Mouse (Mus musculus) hindbrain, embryonic 11.5 days (tissue): ENCODE measurements around the gene Tbc1d8. TPM values are rescaled to one million over a fixed set of nuclear protein-coding genes. Genes with fewer than 3 reads are reported as not detected.

Experiments used
- ATAC-seq: fragments of 200-750 bp; cut with Nextera tagmentation; 2 replicates; pipeline ENCODE4 v1.8.0; 2017; ENCODE audit warnings: mild to moderate bottlenecking, moderate TSS enrichment, moderate library complexity; ENCODE audit not compliant: low FRiP score
- DNase-seq: peaks from one replicate; pipeline ENCODE4 v3.0.0-alpha.2; 2015; ENCODE audit warnings: low spot score
- H3K27ac ChIP-seq: fragments of 300-500 bp; sonication (generic); 2 replicates; pipeline ENCODE4 v1.5.1; 2014; ENCODE audit warnings: mild to moderate bottlenecking, low read depth, low read length
- H3K27me3 ChIP-seq: fragments of 300-500 bp; sonication (generic); 2 replicates; pipeline ENCODE4 v1.6.1; 2014; ENCODE audit warnings: mild to moderate bottlenecking, low read length, moderate library complexity, mixed read lengths; ENCODE audit not compliant: control insufficient read depth, insufficient read depth
- H3K36me3 ChIP-seq: fragments of 300-500 bp; sonication (generic); 2 replicates; pipeline ENCODE4 v1.6.1; 2014; ENCODE audit warnings: mild to moderate bottlenecking, low read length, moderate library complexity, mixed read lengths; ENCODE audit not compliant: control insufficient read depth, insufficient read depth
- H3K4me1 ChIP-seq: fragments of 300-500 bp; sonication (generic); replicated peaks from 2 replicates; pipeline ENCODE4 v1.6.1; 2014; ENCODE audit warnings: low read length, mixed read lengths; ENCODE audit not compliant: control insufficient read depth, insufficient read depth
- H3K4me2 ChIP-seq: fragments of 300-500 bp; sonication (generic); replicated peaks from 2 replicates; pipeline ENCODE4 v1.6.1; 2014; ENCODE audit warnings: mild to moderate bottlenecking, low read depth, low read length
- H3K4me3 ChIP-seq: fragments of 300-500 bp; sonication (generic); 2 replicates; pipeline ENCODE4 v1.5.1; 2014; ENCODE audit warnings: low read depth, low read length
- H3K9ac ChIP-seq: fragments of 300-500 bp; sonication (generic); 2 replicates; pipeline ENCODE4 v1.6.1; 2014; ENCODE audit warnings: low read depth, low read length
- H3K9me3 ChIP-seq: fragments of 300-500 bp; sonication (generic); 2 replicates; pipeline ENCODE4 v1.6.1; 2016; ENCODE audit warnings: low read length; ENCODE audit not compliant: control insufficient read depth
- WGBS: fragments of 180-500 bp; shearing (Covaris S2); extraction: QIAGEN DNeasy Blood & Tissue Kit; methylation state at CpG from one replicate; pipeline ENCODE4 v1.1.7; 2014; 5-methylcytosine and 5-hydroxymethylcytosine counted together
- polyA plus RNA-seq: library from polyadenylated mRNA; unstranded; fragments of >200 nt; fragmentation: Nextera tagmentation; extraction: Ambion mirVana; gene quantifications from 2 replicates; pipeline ENCODE4 v1.2.1, GENCODE M21; 2014

Tbc1d8 gene
- polyA plus RNA-seq, 1 experiment from 2014 or later = 5.3 TPM

DNA sequence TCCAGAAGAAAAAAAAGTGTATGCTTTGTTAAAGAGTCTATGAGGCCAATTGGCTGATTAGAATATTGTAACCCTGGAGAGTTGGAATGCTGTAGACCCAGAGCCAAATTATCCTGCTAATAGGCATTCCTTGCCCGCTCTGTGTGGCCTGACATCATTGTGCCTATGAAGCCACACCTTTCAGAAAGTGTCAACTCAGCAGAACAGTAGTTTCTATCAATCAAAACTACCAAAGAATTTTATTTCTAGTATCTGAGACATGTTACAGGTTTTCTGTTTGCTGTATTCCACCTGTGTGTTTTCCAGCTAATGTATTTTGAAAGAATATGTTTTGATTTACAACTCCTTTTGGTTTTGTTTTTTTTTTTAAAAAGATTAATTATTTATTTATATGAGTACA is 33.6 kb upstream of the Tbc1d8 start:
- H3K27me3 ChIP-seq = no peaks in the 10 kb centered on the region
- ATAC-seq (no peak), DNase-seq (no peak)
- H3K4me2 ChIP-seq = no peak overlapping the region
- no peaks in the 10 kb centered on the region for H3K4me1 ChIP-seq
- 76% methylated on average over 1 of the region's 1 CpGs for WGBS
- no peaks in the 10 kb centered on the region for H3K9me3 ChIP-seq
- no peak overlapping the region for H3K27ac ChIP-seq
- no peak overlapping the region for H3K4me3 ChIP-seq
- H3K9ac ChIP-seq = no peak overlapping the region
- H3K36me3 ChIP-seq = no peaks in the 10 kb centered on the region

DNA sequence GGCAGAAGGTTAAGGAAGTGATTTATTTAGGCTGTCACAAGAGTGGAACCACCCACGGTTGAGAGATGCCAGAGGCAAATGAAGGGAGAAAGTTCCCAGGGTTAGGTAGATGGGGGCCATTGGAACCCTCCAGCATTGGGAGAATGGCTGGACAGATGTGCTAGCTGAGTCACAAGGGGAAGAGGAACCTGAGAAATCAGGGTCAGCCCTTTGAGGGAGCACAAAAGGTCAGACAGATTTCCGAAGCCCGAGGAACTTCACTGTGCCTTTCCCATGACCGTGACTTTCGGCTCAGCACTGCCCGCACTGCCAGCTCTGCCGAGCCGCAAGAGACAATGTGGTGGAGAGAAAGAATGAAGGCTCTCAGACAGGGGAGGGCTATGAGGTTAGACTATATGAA is 33.2 kb upstream of the Tbc1d8 start:
- Histone ChIP-seq H3K36me3 (no peaks in the 10 kb centered on the region), H3K9me3 (no peaks in the 10 kb centered on the region), H3K4me1 (no peaks in the 10 kb centered on the region), H3K4me2 (no peak overlapping the region), H3K4me3 (no peak overlapping the region), H3K27ac (no peak overlapping the region), H3K9ac (no peak overlapping the region), H3K27me3 (no peaks in the 10 kb centered on the region)
- no peak for ATAC-seq
- 74% methylated on average over 8 of the region's 8 CpGs for WGBS
- DNase-seq = no peak

DNA sequence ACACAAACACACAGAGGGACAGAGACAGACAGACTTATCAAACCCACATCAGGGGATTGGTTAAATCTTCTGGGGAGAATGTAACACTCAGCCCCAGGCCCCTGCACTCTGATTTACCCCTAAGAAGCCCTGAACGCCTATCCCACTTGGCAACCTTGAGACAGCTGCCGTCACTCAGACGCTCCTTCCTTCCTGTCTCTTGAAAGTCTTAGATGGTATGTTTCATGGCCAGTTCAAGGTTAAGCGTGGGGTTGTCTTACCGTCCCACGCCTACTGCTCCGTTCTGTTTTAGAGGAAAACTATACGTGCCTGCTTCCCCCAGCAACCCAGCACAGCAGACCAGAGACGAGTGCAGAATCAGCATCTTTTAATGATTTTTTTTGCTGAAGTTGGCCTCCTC is 27.0 kb upstream of the Tbc1d8 start:
- Histone ChIP-seq H3K4me1 (no peaks in the 10 kb centered on the region), H3K27ac (no peak overlapping the region), H3K9ac (no peak overlapping the region), H3K27me3 (no peaks in the 10 kb centered on the region), H3K9me3 (no peaks in the 10 kb centered on the region), H3K36me3 (no peaks in the 10 kb centered on the region), H3K4me2 (no peak overlapping the region), H3K4me3 (no peak overlapping the region)
- WGBS = 85% methylated on average over 9 of the region's 9 CpGs
- DNase-seq (no peak), ATAC-seq (no peak)

DNA sequence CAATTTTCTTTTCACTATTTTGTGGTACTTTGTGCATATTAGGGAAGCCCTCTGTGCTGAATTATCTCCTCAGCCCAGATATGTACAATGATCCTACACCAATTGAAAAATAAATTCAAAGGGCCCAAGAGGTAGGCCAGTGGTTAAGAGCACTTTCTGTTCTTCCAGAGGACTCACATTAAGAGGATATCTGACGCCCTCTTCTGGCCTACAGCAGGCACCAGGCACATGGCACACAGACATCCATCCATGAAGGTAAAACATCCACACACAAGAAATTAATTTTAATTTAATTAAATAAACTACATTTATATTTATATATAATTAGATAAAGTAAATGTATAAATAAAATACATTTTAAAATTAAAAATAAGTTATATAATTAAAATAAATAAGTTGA is 25.7 kb upstream of the Tbc1d8 start:
- WGBS = 7% methylated on average over 1 of the region's 1 CpGs
- Histone ChIP-seq H3K27ac (no peak overlapping the region), H3K4me2 (no peak overlapping the region), H3K27me3 (no peaks in the 10 kb centered on the region), H3K9me3 (no peaks in the 10 kb centered on the region), H3K4me3 (no peak overlapping the region), H3K4me1 (no peaks in the 10 kb centered on the region), H3K9ac (no peak overlapping the region), H3K36me3 (no peaks in the 10 kb centered on the region)
- no peak for ATAC-seq
- peak; percentile 30 for DNase-seq

DNA sequence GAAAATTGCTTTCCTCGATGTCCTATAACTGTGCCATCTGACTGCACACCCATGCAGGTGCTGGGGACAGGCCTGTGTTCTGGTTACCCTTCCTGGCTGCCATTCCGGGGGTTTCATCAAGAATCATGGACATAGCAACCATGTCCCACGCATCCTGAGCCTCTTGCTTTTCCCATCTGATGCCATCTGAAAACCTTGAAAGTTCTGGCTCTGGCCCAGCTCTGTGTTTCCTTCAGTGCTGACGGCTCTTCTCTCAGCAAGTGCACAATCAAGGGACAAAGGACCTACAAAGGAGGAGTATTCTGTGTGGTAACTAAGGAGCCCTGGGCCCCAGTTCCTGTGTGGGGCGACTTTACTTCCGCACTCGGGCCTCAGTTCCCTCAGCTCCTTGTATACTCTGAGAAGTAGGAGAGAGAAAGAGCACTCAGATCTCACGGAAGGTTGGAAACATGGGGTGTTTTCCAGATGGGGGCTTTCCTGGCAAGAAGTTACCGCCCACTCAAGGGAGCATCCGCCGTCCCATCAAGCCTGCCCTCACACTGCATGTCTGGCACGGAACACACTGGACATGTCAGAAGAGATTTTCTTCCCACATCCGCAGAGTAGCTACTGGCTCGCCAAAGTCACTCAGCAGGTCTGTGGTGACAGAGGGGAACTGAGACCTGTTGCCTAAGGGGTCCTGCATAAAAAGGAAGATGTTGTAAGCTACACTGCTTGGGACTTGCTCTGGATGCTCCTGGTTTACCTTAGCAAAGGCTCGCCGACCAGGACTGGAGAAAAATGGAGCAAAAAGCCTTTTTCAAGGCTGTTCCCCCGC is 24.5 kb upstream of the Tbc1d8 start:
- H3K9me3 ChIP-seq = no peaks in the 10 kb centered on the region
- ATAC-seq (no peak), DNase-seq (no peak)
- 87% methylated on average over 17 of the region's 17 CpGs for WGBS
- no peaks in the 10 kb centered on the region for H3K27me3 ChIP-seq
- H3K4me1 ChIP-seq = no peaks in the 10 kb centered on the region
- no peaks in the 10 kb centered on the region for H3K36me3 ChIP-seq
- no peak overlapping the region for H3K4me3 ChIP-seq
- H3K9ac ChIP-seq = no peak overlapping the region
- H3K27ac ChIP-seq = no peak overlapping the region
- H3K4me2 ChIP-seq = no peak overlapping the region

DNA sequence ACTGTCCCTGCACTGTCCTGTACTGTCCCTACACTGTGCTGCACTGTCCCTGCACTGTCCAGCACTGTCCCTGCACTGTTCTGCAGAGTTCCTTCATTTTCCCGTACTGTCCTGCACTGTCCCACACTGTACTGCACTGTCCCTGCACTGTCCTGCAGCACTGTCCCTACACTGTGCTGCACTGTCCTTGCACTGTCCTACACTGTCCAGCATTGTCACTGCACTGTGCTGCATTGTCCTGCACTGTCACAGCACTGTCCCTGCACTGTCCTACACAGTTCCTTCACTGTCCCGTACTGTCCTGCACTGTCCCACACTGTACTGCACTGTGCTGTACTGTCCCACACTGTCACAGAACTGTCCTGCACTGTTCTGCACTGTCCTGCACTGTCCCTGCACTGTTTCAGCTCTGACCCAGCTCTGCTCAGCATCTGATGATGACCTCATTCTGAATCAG is 21.0 kb upstream of the Tbc1d8 start:
- 88% methylated on average over 2 of the region's 2 CpGs for WGBS
- Histone ChIP-seq H3K4me2 (no peak overlapping the region), H3K27me3 (no peaks in the 10 kb centered on the region), H3K9me3 (no peaks in the 10 kb centered on the region), H3K9ac (no peak overlapping the region), H3K27ac (no peak overlapping the region), H3K36me3 (no peaks in the 10 kb centered on the region), H3K4me1 (no peaks in the 10 kb centered on the region), H3K4me3 (no peak overlapping the region)
- DNase-seq (no peak), ATAC-seq (no peak)

DNA sequence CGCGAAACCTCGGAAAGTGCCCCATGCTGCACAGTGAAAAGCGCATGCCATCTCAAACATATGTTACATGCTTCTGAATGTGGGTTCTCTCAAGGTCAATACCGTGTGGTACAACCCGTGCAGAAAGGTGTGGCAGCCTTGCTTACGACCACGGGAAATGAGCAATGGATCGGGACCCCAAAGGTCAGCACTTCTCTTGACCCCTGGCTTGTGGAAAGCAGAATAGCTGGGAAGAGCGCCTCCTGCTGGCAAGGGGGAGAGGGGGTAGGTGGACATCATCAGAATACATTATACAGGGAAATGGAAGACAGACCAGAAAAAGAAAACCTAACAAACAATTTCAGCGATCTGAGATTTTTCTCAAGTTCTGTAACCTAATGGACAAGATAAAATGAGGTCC is 19.2 kb upstream of the Tbc1d8 start:
- no peak for DNase-seq
- 86% methylated on average over 11 of the region's 11 CpGs for WGBS
- Histone ChIP-seq H3K4me3 (no peak overlapping the region), H3K27ac (no peak overlapping the region), H3K36me3 (no peaks in the 10 kb centered on the region), H3K4me1 (no peaks in the 10 kb centered on the region), H3K4me2 (no peak overlapping the region), H3K27me3 (no peaks in the 10 kb centered on the region), H3K9ac (no peak overlapping the region), H3K9me3 (no peaks in the 10 kb centered on the region)
- ATAC-seq = no peak

DNA sequence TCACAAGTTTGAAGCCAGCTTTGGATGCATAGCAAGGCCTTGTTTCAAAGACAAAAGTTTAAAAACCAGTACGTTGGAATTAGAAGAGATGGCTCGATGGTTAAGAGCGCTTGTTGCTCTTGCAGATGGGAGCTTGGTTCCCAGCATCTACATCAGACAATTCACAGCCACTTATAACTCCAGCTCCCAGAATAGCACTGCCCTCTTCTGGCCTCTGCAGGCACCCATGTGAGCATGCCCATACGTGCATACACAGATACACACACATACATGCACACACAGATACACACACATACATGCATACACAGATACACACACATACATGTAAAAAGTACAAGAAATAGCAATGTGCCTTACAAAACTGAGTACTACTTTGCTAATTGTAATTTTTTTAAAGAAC is 18.4 kb upstream of the Tbc1d8 start:
- WGBS = 94% methylated on average over 4 of the region's 4 CpGs
- no peak for ATAC-seq
- no peak for DNase-seq

DNA sequence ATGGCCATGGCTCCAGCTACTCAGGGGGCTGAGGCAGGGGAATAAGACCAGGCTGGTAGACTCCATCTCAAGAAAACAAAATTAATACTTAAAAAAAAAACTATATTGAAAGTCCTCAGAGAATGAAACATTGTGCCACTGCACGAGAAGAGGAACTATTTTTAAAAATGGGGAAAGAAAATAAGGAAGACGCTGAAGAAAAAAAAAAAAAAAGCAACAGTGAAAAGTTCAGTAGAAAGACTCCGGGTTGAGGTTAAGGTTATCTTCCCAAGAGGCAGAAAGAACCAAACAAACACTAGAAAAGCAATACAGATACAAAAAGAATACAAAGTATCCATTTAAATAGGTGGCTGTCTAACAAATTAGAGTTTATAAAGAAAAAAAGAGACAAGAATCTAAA is 15.1 kb upstream of the Tbc1d8 start:
- Histone ChIP-seq H3K4me1 (no peaks in the 10 kb centered on the region), H3K4me3 (no peak overlapping the region), H3K27ac (no peak overlapping the region), H3K9me3 (no peaks in the 10 kb centered on the region), H3K4me2 (no peak overlapping the region), H3K36me3 (no peaks in the 10 kb centered on the region), H3K27me3 (no peaks in the 10 kb centered on the region), H3K9ac (no peak overlapping the region)
- DNase-seq (no peak), ATAC-seq (no peak)
- 84% methylated on average over 3 of the region's 3 CpGs for WGBS

More for the DNA sequence above, 18.4 kb upstream of the Tbc1d8 start:
- Histone ChIP-seq H3K9me3 (no peaks in the 10 kb centered on the region), H3K27me3 (no peaks in the 10 kb centered on the region), H3K4me3 (no peak overlapping the region), H3K4me1 (no peaks in the 10 kb centered on the region), H3K4me2 (no peak overlapping the region), H3K27ac (no peak overlapping the region), H3K9ac (no peak overlapping the region), H3K36me3 (no peaks in the 10 kb centered on the region)
